Mouse (Mus musculus) olfactory bulb, adult 2 months (tissue): ENCODE measurements around the gene Fgl2.

Experiments
- CTCF ChIP-seq: fragments of 200-500 bp; IDR thresholded peaks from 2 replicates; pipeline ENCODE4 v1.5.1; 2012; ENCODE audit warnings: low read depth, mild to moderate bottlenecking, low read length, moderate library complexity; ENCODE audit not compliant: insufficient read depth
- POLR2A ChIP-seq: fragments of 200-500 bp; IDR thresholded peaks from 2 replicates; pipeline ENCODE4 v1.6.1; 2012; ENCODE audit warnings: mild to moderate bottlenecking, low read depth, low read length, moderate library complexity; ENCODE audit not compliant: insufficient read depth

GRCm38 (mm10) chr5:21386432-21386831 is 14.0 kb downstream of the Fgl2 start:
- TF ChIP-seq CTCF = no peak
- TF ChIP-seq POLR2A = no peak
